Mouse (Mus musculus) layer of hippocampus, adult 2 months (tissue): Measurements from ENCODE around the gene Spata20. TPM values are rescaled to one million over a fixed set of nuclear protein-coding genes. Genes with fewer than 3 reads are reported as not detected.

Experiments
- DNase-seq, 2 experiments: peaks; one replicate each; pipeline ENCODE4 v3.0.0; 2022; ENCODE audit warnings: low spot score in 2 of 2
- H3K27ac ChIP-seq: fragments of 200-600 bp; 2 replicates; pipeline ENCODE4 v1.8.1; 2022
- H3K4me3 ChIP-seq: fragments of 200-600 bp; 2 replicates; pipeline ENCODE4 v1.8.1; 2022; ENCODE audit warnings: mild to moderate bottlenecking
- CTCF ChIP-seq: fragments of 200-600 bp; conservative IDR thresholded peaks from 2 replicates; pipeline ENCODE4 v1.8.1; 2022; ENCODE audit warnings: antibody characterized with exemption, mild to moderate bottlenecking, moderate library complexity
- total RNA-seq, 2 experiments: library from RNA; stranded (reverse); gene quantifications; 2 replicates each; pipeline ENCODE4 v1.2.3; 2021

Gene Spata20
- total RNA-seq, 2 experiments from 2014 or later, result 0.18 TPM; not detected in 1

GRCm38 (mm10) chr11:94495415-94495814, 9.4 kb upstream of the Spata20 start:
- Histone ChIP-seq H3K4me3 (no peak overlapping the region), H3K27ac (no peak overlapping the region)
- no peak for TF ChIP-seq CTCF
- no peak for DNase-seq

- H3K4me3 ChIP-seq, result no peak overlapping the region
- H3K27ac ChIP-seq, result no peak overlapping the region
- TF ChIP-seq CTCF, result no peak
- no peak for DNase-seq
Measured at GRCm38 (mm10) chr11:94491749-94492099, 5.7 kb upstream of the Spata20 start.

GRCm38 (mm10) chr11:94491035-94491748, 5.2 kb upstream of the Spata20 start:
- DNase-seq, result no peak
- 0 out of 2 replicates have a peak, but pooled peaks have one; percentile 3 for TF ChIP-seq CTCF
- peak overlapping the region; percentile 57 for H3K4me3 ChIP-seq
- H3K27ac ChIP-seq, result peak overlapping the region; percentile 54; the same call in 1 of the 2 replicates

- no peak for DNase-seq
- no peak for TF ChIP-seq CTCF
- Histone ChIP-seq H3K4me3 (no peak overlapping the region), H3K27ac (no peak overlapping the region)
Measured at GRCm38 (mm10) chr11:94489745-94490144, 3.8 kb upstream of the Spata20 start.

- DNase-seq, result no peak
- no peak overlapping the region for H3K4me3 ChIP-seq
- no peak overlapping the region for H3K27ac ChIP-seq
- no peak for TF ChIP-seq CTCF
Measured at GRCm38 (mm10) chr11:94488767-94489533, 3.0 kb upstream of the Spata20 start.

GRCm38 (mm10) chr11:94485223-94485622, 756 bp downstream of the Spata20 start:
- no peak overlapping the region for H3K27ac ChIP-seq
- no peak for TF ChIP-seq CTCF
- H3K4me3 ChIP-seq, result no peak overlapping the region
- DNase-seq, result no peak

GRCm38 (mm10) chr11:94484636-94485035, 1.3 kb downstream of the Spata20 start:
- Histone ChIP-seq H3K27ac (no peak overlapping the region), H3K4me3 (no peak overlapping the region)
- no peak for TF ChIP-seq CTCF
- no peak for DNase-seq

GRCm38 (mm10) chr11:94483921-94484320, 2.1 kb downstream of the Spata20 start:
- no peak overlapping the region for H3K27ac ChIP-seq
- TF ChIP-seq CTCF, result no peak

GRCm38 (mm10) chr11:94483436-94483835, 2.5 kb downstream of the Spata20 start:
- DNase-seq, result no peak
- no peak overlapping the region for H3K4me3 ChIP-seq
- TF ChIP-seq CTCF, result no peak
- no peak overlapping the region for H3K27ac ChIP-seq

More at GRCm38 (mm10) chr11:94483921-94484320, 2.1 kb downstream of the Spata20 start:
- no peak overlapping the region for H3K4me3 ChIP-seq
- no peak for DNase-seq

GRCm38 (mm10) chr11:94482738-94483137, 3.2 kb downstream of the Spata20 start:
- no peak for DNase-seq
- H3K4me3 ChIP-seq, result no peak overlapping the region
- H3K27ac ChIP-seq, result no peak overlapping the region
- TF ChIP-seq CTCF, result no peak

GRCm38 (mm10) chr11:94481963-94482362, 4.0 kb downstream of the Spata20 start:
- H3K4me3 ChIP-seq, result no peak overlapping the region
- no peak overlapping the region for H3K27ac ChIP-seq
- DNase-seq, result no peak
- TF ChIP-seq CTCF, result no peak

GRCm38 (mm10) chr11:94480382-94480781, 5.6 kb downstream of the Spata20 start:
- DNase-seq, result no peak
- Histone ChIP-seq H3K4me3 (no peak overlapping the region), H3K27ac (no peak overlapping the region)
- no peak for TF ChIP-seq CTCF

- Histone ChIP-seq H3K27ac (no peak overlapping the region), H3K4me3 (no peak overlapping the region)
- TF ChIP-seq CTCF, result no peak
- no peak for DNase-seq
Measured at GRCm38 (mm10) chr11:94477651-94478050, 8.3 kb downstream of the Spata20 start.

- H3K4me3 ChIP-seq, result no peak overlapping the region
- no peak for TF ChIP-seq CTCF
- no peak overlapping the region for H3K27ac ChIP-seq
- no peak for DNase-seq
Measured at GRCm38 (mm10) chr11:94475722-94476121, 10.3 kb downstream of the Spata20 start.
